Mouse (Mus musculus) hindbrain, embryonic 12.5 days (tissue): Measurements from ENCODE around the gene Gm20503. TPM values are rescaled to one million over a fixed set of nuclear protein-coding genes. Genes with fewer than 3 reads are reported as not detected.

Experiments used
- ATAC-seq: fragments of 200-750 bp; cut with Nextera tagmentation; 2 replicates; pipeline ENCODE4 v1.8.0; 2017; ENCODE audit warnings: moderate TSS enrichment; ENCODE audit not compliant: low FRiP score
- H3K27ac ChIP-seq: fragments of 300-500 bp; sonication (generic); 2 replicates; pipeline ENCODE4 v1.5.1; 2016; ENCODE audit warnings: mild to moderate bottlenecking
- H3K27me3 ChIP-seq: fragments of 300-500 bp; sonication (generic); 2 replicates; pipeline ENCODE4 v1.6.1; 2016; ENCODE audit warnings: mild to moderate bottlenecking
- H3K36me3 ChIP-seq: fragments of 300-500 bp; sonication (generic); 2 replicates; pipeline ENCODE4 v1.6.1; 2016; ENCODE audit warnings: mild to moderate bottlenecking
- H3K4me1 ChIP-seq: fragments of 300-500 bp; sonication (generic); 2 replicates; pipeline ENCODE4 v1.6.1; 2016
- H3K4me2 ChIP-seq: fragments of 300-500 bp; sonication (generic); replicated peaks from 2 replicates; pipeline ENCODE4 v1.6.1; 2016; ENCODE audit warnings: mild to moderate bottlenecking
- H3K4me3 ChIP-seq: fragments of 300-500 bp; sonication (generic); 2 replicates; pipeline ENCODE4 v1.5.1; 2016; ENCODE audit warnings: mild to moderate bottlenecking
- H3K9ac ChIP-seq: fragments of 300-500 bp; sonication (generic); 2 replicates; pipeline ENCODE4 v1.6.1; 2016; ENCODE audit warnings: mild to moderate bottlenecking, moderate library complexity
- H3K9me3 ChIP-seq: fragments of 300-500 bp; sonication (generic); replicated peaks from 2 replicates; pipeline ENCODE4 v1.6.1; 2016; ENCODE audit warnings: mild to moderate bottlenecking
- WGBS: fragments of 180-500 bp; shearing (Covaris S2); methylation state at CpG from one replicate; pipeline ENCODE4 v1.1.7; 2016; 5-methylcytosine and 5-hydroxymethylcytosine counted together
- polyA plus RNA-seq: library from polyadenylated mRNA; unstranded; fragments of >200 nt; fragmentation: Nextera tagmentation; extraction: Ambion mirVana; gene quantifications from 2 replicates; pipeline ENCODE4 v1.2.1, GENCODE M21; 2016

Gm20503 gene
- polyA plus RNA-seq, 1 experiment from 2014 or later = 14.6 TPM

DNA sequence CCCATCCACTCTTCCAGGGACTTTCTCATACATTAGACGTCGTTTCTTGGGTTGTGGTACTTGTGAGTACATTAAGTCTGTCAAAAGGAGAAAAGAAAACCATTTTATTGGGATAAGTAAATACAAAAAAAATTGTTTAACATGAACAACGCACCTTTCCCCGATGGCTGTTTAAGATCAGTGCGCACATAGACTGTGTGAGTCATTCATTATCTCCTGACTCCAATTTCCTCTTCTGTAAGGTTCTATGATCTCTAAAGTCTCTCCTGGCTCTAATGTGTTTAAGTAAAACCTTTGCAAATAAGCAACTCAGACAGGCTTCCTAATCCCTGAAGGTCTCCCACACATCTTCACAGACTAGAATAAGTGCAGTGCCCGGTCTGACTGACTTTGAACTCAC, 40.9 kb downstream of the Gm20503 start:
- Histone ChIP-seq H3K27ac (no peak overlapping the region), H3K9ac (no peak overlapping the region), H3K4me3 (no peak overlapping the region), H3K4me1 (peaks cover 8% of the 10 kb centered on the region), H3K4me2 (no peak overlapping the region), H3K9me3 (no peaks in the 10 kb centered on the region), H3K36me3 (peaks cover 10% of the 10 kb centered on the region), H3K27me3 (no peaks in the 10 kb centered on the region)
- no peak for ATAC-seq
- 93% methylated on average over 6 of the region's 6 CpGs for WGBS

DNA sequence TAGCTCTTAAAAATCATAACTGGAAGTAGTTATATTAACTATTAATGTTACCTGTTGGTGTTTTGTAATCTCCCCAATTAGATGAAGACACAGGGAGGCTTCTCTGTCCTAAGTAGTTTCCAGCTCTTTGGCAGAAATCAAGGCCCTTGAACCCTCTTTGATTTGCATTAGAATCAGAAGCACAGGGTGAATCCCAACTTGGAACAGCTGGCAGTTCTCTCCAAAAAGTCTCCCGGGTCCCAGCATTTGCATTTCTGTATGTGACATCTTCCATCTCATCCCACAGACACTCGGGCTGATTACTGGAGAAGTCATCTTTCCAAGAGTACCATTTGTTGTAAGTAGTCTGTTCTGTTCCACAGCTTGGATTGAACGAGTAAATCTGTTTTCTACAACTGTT, 44.2 kb downstream of the Gm20503 start:
- H3K9ac ChIP-seq = no peak overlapping the region
- WGBS = 20% methylated on average over 3 of the region's 3 CpGs
- no peak for ATAC-seq

DNA sequence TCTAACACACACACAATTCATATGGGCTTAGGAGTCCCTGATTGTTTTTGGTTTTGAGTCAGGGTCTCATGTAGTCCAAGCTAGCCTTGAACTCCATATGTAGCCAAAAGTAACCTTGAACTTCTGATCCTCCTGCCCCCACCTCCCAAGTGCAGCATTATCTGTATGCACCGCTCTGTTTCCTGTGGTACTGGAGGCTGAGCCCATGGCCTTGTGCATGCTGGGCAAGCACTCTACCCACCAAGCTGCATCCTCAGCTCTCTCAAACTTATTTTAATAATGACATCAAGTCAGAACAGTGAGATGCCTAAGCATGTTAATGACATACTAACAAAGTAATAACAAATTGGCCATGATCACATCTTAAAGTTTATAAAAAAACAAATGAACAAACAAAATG, 48.1 kb downstream of the Gm20503 start:
- Histone ChIP-seq H3K9me3 (no peaks in the 10 kb centered on the region), H3K4me2 (no peak overlapping the region), H3K27me3 (no peaks in the 10 kb centered on the region), H3K27ac (no peak overlapping the region), H3K4me1 (peaks cover 8% of the 10 kb centered on the region), H3K4me3 (no peak overlapping the region), H3K9ac (no peak overlapping the region), H3K36me3 (no peaks in the 10 kb centered on the region)
- WGBS = 97% methylated on average over 1 of the region's 1 CpGs
- ATAC-seq = no peak

More for the DNA sequence above, 44.2 kb downstream of the Gm20503 start:
- Histone ChIP-seq H3K27ac (no peak overlapping the region), H3K36me3 (0 out of 2 replicates have a peak, but pooled peaks cover 3% of the 10 kb centered on the region), H3K4me2 (no peak overlapping the region), H3K4me1 (peaks cover 8% of the 10 kb centered on the region), H3K9me3 (no peaks in the 10 kb centered on the region), H3K27me3 (no peaks in the 10 kb centered on the region), H3K4me3 (no peak overlapping the region)

DNA sequence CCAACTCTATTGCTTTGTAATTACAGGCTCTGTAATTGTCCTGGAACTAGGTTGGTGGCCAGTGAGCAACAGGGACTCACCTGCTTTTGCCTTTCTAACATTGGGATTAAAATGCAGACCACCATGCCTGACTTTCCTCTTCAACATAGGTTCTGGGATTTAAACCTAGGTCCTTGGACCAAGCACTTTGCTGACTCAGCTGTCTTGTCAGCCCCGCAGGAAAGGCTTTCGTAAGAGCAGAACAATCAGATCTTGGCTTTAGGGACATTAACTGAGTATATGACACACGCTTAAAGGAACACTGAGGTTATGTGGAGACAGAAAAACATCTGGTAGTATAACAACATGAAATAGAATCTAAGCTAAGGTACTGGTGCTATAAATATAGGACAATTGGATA, 54.9 kb downstream of the Gm20503 start:
- Histone ChIP-seq H3K36me3 (no peaks in the 10 kb centered on the region), H3K27ac (no peak overlapping the region), H3K4me2 (no peak overlapping the region), H3K9ac (no peak overlapping the region), H3K9me3 (no peaks in the 10 kb centered on the region), H3K4me1 (no peaks in the 10 kb centered on the region), H3K4me3 (no peak overlapping the region), H3K27me3 (no peaks in the 10 kb centered on the region)
- ATAC-seq = no peak
- WGBS = 84% methylated on average over 3 of the region's 3 CpGs

DNA sequence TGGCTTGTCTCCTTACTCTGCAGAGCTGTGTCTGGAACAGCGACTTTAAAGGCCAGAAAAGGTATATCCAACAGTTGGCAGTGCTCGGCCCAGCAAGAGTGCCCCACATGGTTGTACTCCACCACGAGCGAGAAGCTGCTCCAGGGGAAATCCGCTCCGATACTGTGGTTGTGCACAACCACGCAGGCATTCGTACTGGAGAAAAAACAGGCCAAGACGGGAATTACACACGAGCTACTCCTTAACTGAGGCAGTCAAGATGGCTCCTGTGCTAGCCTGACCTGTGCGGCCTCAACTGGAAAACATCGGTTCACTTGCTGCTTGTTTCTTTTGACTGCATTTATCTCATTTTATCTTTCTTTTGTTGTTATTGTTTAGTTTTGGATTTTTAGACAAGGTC, 59.5 kb downstream of the Gm20503 start:
- Histone ChIP-seq H3K9me3 (no peaks in the 10 kb centered on the region), H3K4me3 (no peak overlapping the region), H3K9ac (no peak overlapping the region), H3K27ac (no peak overlapping the region), H3K36me3 (no peaks in the 10 kb centered on the region), H3K27me3 (no peaks in the 10 kb centered on the region), H3K4me1 (no peaks in the 10 kb centered on the region), H3K4me2 (no peak overlapping the region)
- ATAC-seq = no peak
- WGBS = 74% methylated on average over 12 of the region's 12 CpGs

DNA sequence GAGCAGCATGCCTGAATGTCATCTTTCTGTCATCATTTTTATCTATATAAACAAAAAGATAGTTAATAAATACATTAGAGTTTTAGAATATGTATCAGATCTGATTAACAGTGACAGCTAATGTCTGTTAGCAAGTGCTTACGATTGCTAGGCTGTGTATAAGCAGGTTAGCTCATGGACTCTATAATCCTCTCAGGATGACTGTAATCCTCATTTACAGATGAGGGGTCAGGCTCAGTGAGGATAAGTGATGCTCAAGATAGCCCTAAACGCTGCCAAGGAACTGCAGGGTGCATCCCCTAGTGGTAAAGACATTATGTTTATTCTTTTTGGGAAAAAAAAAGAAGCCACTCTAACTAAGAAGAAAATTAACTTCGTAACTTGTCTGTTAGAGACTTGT, 66.3 kb downstream of the Gm20503 start:
- no peak overlapping the region for H3K4me3 ChIP-seq
- WGBS = 52% methylated on average over 3 of the region's 3 CpGs
- ATAC-seq = no peak
- H3K27ac ChIP-seq = no peak overlapping the region
- H3K4me1 ChIP-seq = no peaks in the 10 kb centered on the region
- H3K9me3 ChIP-seq = no peaks in the 10 kb centered on the region
- no peak overlapping the region for H3K9ac ChIP-seq
- H3K4me2 ChIP-seq = no peak overlapping the region
- no peaks in the 10 kb centered on the region for H3K27me3 ChIP-seq
- H3K36me3 ChIP-seq = no peaks in the 10 kb centered on the region

DNA sequence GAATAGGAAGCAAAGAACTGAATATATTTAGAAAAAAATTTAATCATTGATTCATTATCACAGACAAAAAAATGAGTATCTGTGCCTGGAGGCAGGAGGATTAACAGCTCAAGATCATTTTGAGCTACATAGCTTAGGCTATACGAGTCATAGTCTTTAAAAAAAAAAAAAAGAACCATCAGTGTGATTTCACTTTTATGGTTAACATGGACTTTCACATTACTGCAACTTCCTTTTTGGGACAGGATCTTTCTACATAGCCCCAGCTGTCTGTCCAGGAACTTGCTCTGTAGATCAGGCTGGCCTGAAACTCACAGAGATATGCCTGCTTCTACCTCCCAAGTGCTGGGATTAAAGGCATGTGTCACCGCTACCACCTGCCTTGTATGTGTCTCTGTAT, 80.4 kb downstream of the Gm20503 start:
- Histone ChIP-seq H3K27me3 (no peaks in the 10 kb centered on the region), H3K27ac (no peak overlapping the region), H3K4me2 (no peak overlapping the region), H3K36me3 (no peaks in the 10 kb centered on the region), H3K9ac (no peak overlapping the region), H3K4me3 (no peak overlapping the region), H3K9me3 (no peaks in the 10 kb centered on the region), H3K4me1 (no peaks in the 10 kb centered on the region)
- WGBS = 87% methylated on average over 2 of the region's 2 CpGs
- ATAC-seq = no peak

DNA sequence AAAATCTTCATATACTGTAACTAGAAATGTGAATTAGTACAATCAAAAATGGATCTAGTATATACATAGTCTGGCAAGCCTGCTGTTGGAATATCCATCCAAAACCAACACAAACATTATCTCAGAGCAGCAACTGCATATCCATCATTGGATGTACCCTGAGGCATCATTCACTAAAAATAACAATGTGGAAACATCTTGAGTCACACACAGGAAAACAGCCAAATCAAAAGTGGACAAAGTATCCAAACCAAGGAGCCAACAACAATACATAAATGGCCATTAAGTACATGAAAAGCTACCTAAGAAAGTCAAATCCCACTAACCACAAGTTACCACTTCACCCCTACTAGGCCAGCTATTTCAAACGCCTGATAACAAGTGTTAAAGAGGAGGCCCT, 86.4 kb downstream of the Gm20503 start:
- no peaks in the 10 kb centered on the region for H3K9me3 ChIP-seq
- WGBS = 59% methylated on average over 1 of the region's 1 CpGs
- no peak overlapping the region for H3K4me3 ChIP-seq
- H3K9ac ChIP-seq = no peak overlapping the region
- H3K27me3 ChIP-seq = no peaks in the 10 kb centered on the region
- no peak for ATAC-seq
- H3K27ac ChIP-seq = no peak overlapping the region
- H3K4me1 ChIP-seq = no peaks in the 10 kb centered on the region
- H3K4me2 ChIP-seq = no peak overlapping the region
- H3K36me3 ChIP-seq = no peaks in the 10 kb centered on the region

Other genes with a start within 250 kb of the Gm20503 start
- gene Olfr267, start 215.5 kb upstream of the Gm20503 start, polyA plus RNA-seq = 0.14 TPM in 1 of 2 replicates, not detected in the other
- gene Ecpas, start 90.5 kb upstream of the Gm20503 start, polyA plus RNA-seq = 43.7 and 45.5 TPM in 2 replicates
- gene Zkscan16, start 59.6 kb upstream of the Gm20503 start, polyA plus RNA-seq = 1.1 TPM in 2 replicates
- gene Ptgr1, start 16.1 kb upstream of the Gm20503 start, polyA plus RNA-seq = 15.0 and 15.5 TPM in 2 replicates
- gene Dnajc25, start 8.1 kb upstream of the Gm20503 start, polyA plus RNA-seq = 7.5 and 8.6 TPM in 2 replicates
- gene Gng10, start 31.9 kb downstream of the Gm20503 start, polyA plus RNA-seq = 107 and 125 TPM in 2 replicates
- not detected in 2 replicates for gene AI481877, start 135.8 kb downstream of the Gm20503 start, polyA plus RNA-seq
- gene Ugcg, start 186.0 kb downstream of the Gm20503 start, polyA plus RNA-seq = 17.5 and 17.9 TPM in 2 replicates